Mouse (Mus musculus): ENCODE data around the gene Slc13a1.

The Slc13a1 gene

GRCm38 (mm10) chr6:24076089-24076488 is 91.8 kb downstream of the Slc13a1 start:
- no peak for DNase-seq (ENCODE audit: low spot score)

DNA sequence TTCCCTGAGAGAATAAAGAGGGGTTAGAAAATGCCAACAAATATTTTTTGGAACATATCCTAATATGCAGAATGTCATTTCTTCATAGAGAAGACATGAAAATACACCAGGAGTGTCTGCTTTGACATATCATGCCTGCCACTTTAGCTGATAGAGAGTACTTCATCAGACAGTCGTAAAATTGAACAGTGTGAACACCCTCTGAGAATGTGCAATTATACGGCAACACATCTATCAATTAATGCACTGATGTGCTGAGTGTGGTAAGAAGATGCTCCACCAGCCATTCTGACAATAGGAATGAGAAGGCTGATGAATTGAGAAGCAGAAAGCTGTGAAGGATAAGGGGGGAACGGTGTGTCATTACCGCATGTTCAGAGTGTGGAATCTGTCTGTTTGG is 95.1 kb downstream of the Slc13a1 start:
- no peak for DNase-seq (ENCODE audit: low spot score)

- DNase-seq (ENCODE audit: low spot score), result no peak
Measured at GRCm38 (mm10) chr6:24059754-24060153, 108.1 kb downstream of the Slc13a1 start.

- no peak for DNase-seq (ENCODE audit: low spot score)
Measured at GRCm38 (mm10) chr6:24055086-24055485, 112.8 kb downstream of the Slc13a1 start.

DNA sequence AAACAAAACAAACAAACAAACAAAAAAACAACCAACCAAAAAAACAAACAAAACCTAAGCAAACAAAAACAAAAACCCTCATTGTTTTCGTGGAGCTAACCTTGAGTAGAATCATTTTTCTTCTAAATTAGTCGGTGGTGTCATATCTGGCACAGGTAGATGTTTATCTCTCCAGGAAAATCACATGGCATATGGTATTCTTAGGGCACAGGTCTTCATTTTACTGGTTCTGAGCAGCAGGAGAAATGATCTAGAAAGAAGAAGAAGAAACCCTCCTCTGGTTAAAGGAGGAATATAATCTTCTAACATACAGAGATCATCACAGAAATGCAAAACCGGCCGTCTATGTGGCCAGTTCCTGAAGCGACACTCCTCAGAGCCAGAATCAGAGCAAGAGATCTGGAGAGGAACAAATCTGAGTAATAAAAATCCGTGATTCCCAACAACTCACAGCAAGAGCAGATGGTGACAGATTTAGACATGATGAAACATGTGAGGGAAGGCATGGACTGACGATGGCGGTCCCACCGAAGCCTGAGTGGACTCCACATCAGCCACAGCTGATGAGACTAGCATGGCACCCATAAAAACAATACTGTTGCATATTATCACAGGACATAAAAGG is 113.7 kb downstream of the Slc13a1 start:
- no peak for DNase-seq (ENCODE audit: low spot score)

- DNase-seq (ENCODE audit: low spot score), result peak; percentile 33
Measured at GRCm38 (mm10) chr6:24047014-24047770, 120.7 kb downstream of the Slc13a1 start.

GRCm38 (mm10) chr6:24043496-24043895 is 124.4 kb downstream of the Slc13a1 start:
- DNase-seq (ENCODE audit: low spot score), result no peak
